Mouse (Mus musculus) frontal cortex, postnatal 10 days (tissue): ENCODE measurements at regions not wholly inside any gene's neighbourhood (a gene's known extent, or its start where the extent isn't known, plus 50 kb on each side); places are given as distances from the start of the nearest gene placed in this dataset.
A peak's percentile ranks its signal among the peaks of the same experiment; 100 is the strongest.

ENCODE experiments used
- DNase-seq, 2 experiments: peaks; one replicate each; pipeline ENCODE4 v3.0.0; 2022; ENCODE audit warnings: low spot score in 2 of 2, mixed read lengths in 1 of 2

- DNase-seq, result no peak
Measured at GRCm38 (mm10) chr11:50547776-50548175, 54.1 kb upstream of the Adamts2 start.

GRCm38 (mm10) chr11:50546456-50547144 is 55.3 kb upstream of the Adamts2 start:
- peak in 1 of 2 experiments; percentile 23 for DNase-seq

GRCm38 (mm10) chr11:50545421-50545820 is 56.5 kb upstream of the Adamts2 start:
- DNase-seq, result no peak

GRCm38 (mm10) chr11:50540136-50540535 is 61.7 kb upstream of the Adamts2 start:
- DNase-seq, result no peak

- no peak for DNase-seq
Measured at GRCm38 (mm10) chr11:50534266-50534665, 67.6 kb upstream of the Adamts2 start.

- DNase-seq, result peak in 1 of 2 experiments; percentile 16
Measured at GRCm38 (mm10) chr11:50527923-50528322, 74.0 kb upstream of the Adamts2 start.

- DNase-seq, result no peak
Measured at GRCm38 (mm10) chr11:50520162-50520561, 81.7 kb upstream of the Adamts2 start.

- no peak for DNase-seq
Measured at GRCm38 (mm10) chr11:50507882-50508281, 77.0 kb upstream of the Rufy1 start.

GRCm38 (mm10) chr11:50507498-50507824 is 76.5 kb upstream of the Rufy1 start:
- DNase-seq, result no peak

GRCm38 (mm10) chr11:50506820-50507497 is 76.0 kb upstream of the Rufy1 start:
- DNase-seq, result no peak

- DNase-seq, result no peak
Measured at GRCm38 (mm10) chr11:50501352-50501751, 70.4 kb upstream of the Rufy1 start.

GRCm38 (mm10) chr11:50493123-50493476 is 62.2 kb upstream of the Rufy1 start:
- DNase-seq, result no peak

GRCm38 (mm10) chr11:50492399-50493122 is 61.6 kb upstream of the Rufy1 start:
- DNase-seq, result no peak

GRCm38 (mm10) chr11:50483821-50484220 is 52.9 kb upstream of the Rufy1 start:
- DNase-seq, result no peak

- DNase-seq, result no peak
Measured at GRCm38 (mm10) chr11:50483116-50483515, 52.2 kb upstream of the Rufy1 start.

- DNase-seq, result no peak
Measured at GRCm38 (mm10) chr11:50482607-50483006, 51.7 kb upstream of the Rufy1 start.
